Mouse (Mus musculus): Measurements from ENCODE around the gene Epor. TPM values are rescaled to one million over a fixed set of nuclear protein-coding genes. Genes with fewer than 3 reads are reported as not detected.

The Epor gene
- total RNA-seq, 2 experiments from 2014 or later, result 199 to 244 TPM

- ATAC-seq (replicated peaks; ENCODE audit: low FRiP score, poor library complexity, severe bottlenecking), result no peak
Measured at GRCm38 (mm10) chr9:21943046-21943445, 20.3 kb downstream of the Epor start.

DNA sequence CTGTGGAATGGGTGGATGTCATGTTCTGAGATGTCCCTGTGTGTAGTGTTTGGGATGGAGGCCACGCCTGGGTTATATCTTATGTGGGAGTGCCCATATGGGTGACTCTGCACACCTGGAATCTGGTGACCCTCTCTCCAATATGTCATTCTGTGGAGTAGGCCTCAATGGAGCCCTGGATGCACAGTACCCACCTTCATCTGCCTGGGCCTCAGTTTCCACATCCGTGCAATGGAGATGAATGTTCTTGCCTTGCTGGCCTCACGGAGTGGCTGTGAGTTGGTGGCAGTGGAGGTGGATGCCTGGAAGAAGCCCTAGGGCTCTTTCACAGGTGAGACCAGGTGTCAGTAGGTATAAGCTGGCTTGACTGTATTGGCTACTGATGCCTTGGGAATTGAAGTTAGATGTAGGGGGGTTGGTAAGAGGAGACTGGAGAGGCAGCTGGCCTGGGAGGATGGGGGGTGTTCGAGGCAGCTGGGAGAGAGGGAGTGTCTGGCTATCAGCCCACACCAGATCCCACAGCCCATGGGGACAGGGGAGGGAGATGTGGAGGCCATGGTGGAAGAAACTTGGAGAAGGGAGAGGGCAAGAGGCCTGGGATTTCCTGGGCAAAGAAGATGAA, 25.0 kb downstream of the Epor start:
- no peak for ATAC-seq (replicated peaks; ENCODE audit: low FRiP score, poor library complexity, severe bottlenecking)

DNA sequence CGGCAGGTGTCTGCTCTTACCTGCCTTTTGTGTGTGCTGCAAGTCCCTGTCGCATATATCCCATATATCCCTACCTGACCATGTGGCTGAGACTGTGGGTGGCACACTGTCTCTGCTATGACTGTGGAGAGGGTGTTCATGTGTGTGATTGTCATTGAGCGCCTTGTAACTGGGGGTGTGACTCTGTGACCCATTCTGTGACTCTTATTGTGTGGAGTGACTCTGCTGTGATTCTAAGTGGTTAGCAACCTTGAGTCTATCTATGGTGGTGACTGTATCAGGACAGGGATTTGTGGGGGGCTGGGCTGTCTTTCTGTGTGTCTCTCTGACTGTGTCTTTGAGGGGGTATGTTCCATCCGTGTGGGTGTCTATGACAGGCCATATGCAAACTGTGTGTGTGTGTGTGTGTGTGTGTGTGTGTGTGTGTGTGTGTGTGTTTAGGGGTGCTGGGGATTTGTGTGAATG, 25.6 kb downstream of the Epor start:
- ATAC-seq (replicated peaks; ENCODE audit: low FRiP score, poor library complexity, severe bottlenecking), result no peak

- ATAC-seq (replicated peaks; ENCODE audit: low FRiP score, poor library complexity, severe bottlenecking), result peak; percentile 66; the same call in 1 of the 2 replicates
Measured at GRCm38 (mm10) chr9:21936692-21937570, 26.4 kb downstream of the Epor start, which contains the start of gene Plppr2. TSS of gene Plppr2 (plus strand) at chr9:21937033.

DNA sequence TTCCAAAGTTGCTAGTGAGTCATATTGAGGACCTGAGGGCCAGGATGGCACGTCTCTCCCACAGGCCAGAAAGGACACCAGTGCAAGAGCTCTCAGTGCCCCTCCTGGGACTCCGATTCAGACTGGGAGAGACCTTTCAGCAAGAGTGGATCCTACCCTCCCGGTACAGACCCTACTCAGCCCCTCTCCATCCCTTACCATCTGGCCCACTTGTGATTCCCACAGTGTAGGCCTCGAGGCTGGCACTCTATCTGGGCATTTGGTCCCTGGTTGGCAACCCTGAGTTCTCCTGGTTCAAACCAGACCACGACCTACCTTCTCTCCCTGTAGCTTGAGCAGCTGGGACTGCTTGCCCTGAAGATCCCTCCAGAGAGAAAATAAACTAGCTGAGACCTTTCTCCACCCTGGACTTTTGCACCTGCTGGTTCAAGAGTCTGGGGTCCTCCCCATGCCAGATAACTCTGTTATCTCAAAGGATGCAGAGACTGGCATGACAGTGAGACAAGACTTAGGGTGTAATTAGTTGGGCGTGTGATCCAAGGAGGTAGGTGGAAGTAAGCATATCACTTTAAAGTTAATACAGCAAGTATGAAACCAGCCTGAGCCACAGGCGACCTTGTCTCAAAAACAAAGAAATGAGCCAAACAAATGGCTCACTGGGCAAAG, 27.7 kb downstream of the Epor start:
- no peak for ATAC-seq (replicated peaks; ENCODE audit: low FRiP score, poor library complexity, severe bottlenecking)

DNA sequence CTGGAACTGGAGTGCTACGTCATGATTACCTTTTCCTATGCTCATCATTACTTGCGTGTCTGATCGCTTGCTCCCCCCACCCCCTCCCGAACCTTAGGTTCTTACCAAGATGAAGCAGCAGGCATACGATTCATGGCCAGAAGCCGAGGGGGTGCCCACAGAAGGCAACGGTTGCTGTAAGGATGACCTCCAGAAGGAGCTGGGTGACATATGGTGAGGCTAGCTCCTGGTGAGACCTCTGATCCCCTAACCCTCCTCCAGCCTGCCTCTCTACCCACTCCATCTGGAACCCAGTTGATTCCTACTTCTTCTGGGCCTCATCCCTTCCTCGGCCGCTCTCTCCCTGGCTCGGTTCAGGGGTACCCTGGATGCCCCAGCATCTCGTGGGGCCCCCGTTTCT, 29.3 kb downstream of the Epor start:
- no peak for ATAC-seq (replicated peaks; ENCODE audit: low FRiP score, poor library complexity, severe bottlenecking)

DNA sequence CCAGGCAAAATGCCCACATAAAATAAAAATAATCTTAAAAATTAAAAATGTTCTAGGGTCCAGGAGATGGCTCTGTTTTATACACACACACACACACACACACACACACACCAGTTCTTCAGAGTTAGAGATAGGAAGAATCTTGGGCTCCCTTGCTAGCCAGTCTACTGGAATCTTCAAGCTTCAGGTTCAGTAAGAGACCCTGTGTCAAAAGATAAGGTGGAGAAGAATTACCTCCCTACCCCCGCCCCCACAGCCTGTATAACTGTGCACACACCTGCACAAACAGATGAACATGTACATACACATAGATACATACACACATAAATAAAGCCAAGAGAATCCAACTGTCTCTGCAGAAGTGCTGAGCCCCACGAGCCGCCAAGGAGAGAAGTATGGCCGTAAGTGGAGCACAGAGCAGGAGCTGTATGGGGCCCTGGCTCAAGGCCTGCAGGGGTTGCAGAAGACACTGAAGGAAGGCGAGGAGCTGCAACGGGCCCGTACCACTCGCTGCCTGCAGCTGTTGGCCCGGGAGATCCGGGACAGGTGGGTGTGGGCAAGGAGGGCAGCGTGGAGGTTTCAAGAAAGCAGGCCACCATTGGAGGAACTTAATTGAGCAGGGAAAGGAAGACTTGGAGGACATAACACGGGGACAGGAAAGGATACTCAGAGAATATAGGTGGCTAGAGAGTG, 30.7 kb downstream of the Epor start:
- ATAC-seq (replicated peaks; ENCODE audit: low FRiP score, poor library complexity, severe bottlenecking), result no peak

GRCm38 (mm10) chr9:21932006-21932405, 31.3 kb downstream of the Epor start:
- ATAC-seq (replicated peaks; ENCODE audit: low FRiP score, poor library complexity, severe bottlenecking), result no peak

GRCm38 (mm10) chr9:21929208-21929607, 34.1 kb downstream of the Epor start:
- no peak for ATAC-seq (replicated peaks; ENCODE audit: low FRiP score, poor library complexity, severe bottlenecking)

DNA sequence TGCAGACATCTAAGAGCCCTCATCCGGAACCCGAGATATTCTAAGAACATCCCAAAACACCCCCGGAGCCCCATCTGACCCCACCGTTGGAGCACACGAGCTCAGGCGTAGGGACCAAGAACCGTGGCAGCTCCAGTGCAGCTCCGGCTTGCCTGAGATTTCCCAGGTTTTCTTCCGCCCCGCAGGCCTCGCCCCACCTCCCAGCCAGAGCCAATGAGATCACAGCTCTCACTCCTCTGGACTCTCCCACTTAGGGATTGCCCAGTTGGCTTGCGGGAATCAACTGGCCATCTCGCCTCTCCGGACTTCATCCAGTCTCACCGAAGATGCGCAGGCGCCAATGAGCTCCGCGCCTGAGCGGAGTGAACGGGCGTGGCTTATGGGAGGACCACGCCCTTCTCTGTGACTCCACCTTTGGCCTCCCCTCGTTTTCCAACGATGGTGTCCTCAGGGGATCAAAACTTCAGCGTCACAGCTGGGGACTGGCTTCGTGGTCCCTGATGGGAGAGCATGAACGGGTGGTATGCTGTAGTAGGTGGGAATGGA, 36.0 kb downstream of the Epor start, which contains the start of the genes Ccdc159 and Tmem205:
Gene Ccdc159 (plus strand): TSS at position 264 of the 546 bp plus-strand sequence.
Gene Tmem205 (minus strand): TSS at position 349 of the 546 bp plus-strand sequence.
- ATAC-seq (replicated peaks; ENCODE audit: low FRiP score, poor library complexity, severe bottlenecking), result peak; percentile 65; the same call in 1 of the 2 replicates

GRCm38 (mm10) chr9:21926784-21927183, 36.5 kb downstream of the Epor start:
- ATAC-seq (replicated peaks; ENCODE audit: low FRiP score, poor library complexity, severe bottlenecking), result no peak

- no peak for ATAC-seq (replicated peaks; ENCODE audit: low FRiP score, poor library complexity, severe bottlenecking)
Measured at GRCm38 (mm10) chr9:21926155-21926554, 37.2 kb downstream of the Epor start.

DNA sequence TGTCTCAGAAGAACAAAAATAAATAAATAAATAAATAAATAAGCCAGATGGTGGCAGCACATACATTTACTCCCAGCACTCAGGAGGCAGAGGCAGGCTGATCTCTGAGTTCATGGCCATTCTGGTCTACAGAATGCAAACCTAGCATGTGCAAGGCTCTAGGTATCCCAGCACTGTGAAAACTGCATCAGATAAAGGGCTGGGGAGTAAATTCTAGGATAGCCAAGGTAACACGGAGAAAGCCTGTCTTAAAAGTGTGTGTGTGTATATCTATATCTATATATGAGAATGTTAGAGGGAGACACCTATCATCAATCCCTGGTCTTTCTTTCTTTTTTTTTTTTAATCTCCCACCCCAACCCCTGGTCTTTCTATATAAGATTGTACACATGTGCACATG, 37.8 kb downstream of the Epor start:
- ATAC-seq (replicated peaks; ENCODE audit: low FRiP score, poor library complexity, severe bottlenecking), result no peak

GRCm38 (mm10) chr9:21925034-21925433, 38.3 kb downstream of the Epor start:
- ATAC-seq (replicated peaks; ENCODE audit: low FRiP score, poor library complexity, severe bottlenecking), result no peak

DNA sequence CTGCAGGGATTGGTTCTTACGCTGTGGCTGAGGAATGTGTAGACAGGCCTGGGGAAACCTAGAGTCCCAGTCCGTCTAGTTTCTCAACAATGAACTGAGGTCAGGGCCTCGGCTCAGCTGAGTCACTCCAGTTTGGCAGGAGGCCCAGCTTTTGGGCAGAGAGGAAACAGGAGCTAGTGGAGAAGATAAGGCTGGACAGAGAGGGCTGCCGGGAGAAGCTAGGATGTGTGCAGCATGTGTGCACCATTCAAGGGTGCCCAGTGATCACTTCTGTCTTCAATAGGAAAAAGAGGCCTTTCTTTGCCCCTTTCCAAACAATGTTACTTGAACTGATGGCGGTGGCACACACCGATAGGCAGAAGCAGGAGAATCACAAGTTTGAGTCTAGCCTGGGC, 39.2 kb downstream of the Epor start:
- ATAC-seq (replicated peaks; ENCODE audit: low FRiP score, poor library complexity, severe bottlenecking), result peak; percentile 83

DNA sequence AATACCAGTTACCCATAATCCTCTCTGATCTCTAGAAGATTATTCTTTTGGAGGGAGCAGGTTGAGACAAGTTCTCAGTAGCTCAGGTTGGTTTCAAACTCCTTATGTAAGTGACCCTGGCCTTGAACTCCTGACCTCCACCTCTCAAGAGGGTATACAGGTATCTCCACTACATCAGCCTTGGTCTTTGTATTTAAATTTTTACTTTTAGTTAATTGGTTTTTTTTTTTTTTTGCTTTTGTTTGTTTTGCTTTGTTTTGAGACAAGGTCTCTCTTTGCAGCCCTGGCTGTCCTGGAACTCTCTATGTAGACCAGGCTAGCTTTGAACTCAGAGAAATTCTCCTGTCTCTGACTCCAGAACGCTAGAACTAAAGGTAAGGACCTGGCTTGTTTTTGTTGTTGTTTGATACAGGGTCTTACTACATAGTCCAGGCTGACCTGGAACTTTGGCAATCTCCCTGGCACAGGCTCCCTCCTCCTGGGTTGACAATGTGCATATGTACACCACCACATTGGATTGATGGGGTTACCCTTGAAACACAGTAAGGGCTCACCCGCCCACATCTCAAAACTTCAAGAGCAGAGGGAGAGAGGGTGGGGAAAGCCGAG, 39.7 kb downstream of the Epor start:
- peak; percentile 33; the same call in 1 of the 2 replicates for ATAC-seq (replicated peaks; ENCODE audit: low FRiP score, poor library complexity, severe bottlenecking)

DNA sequence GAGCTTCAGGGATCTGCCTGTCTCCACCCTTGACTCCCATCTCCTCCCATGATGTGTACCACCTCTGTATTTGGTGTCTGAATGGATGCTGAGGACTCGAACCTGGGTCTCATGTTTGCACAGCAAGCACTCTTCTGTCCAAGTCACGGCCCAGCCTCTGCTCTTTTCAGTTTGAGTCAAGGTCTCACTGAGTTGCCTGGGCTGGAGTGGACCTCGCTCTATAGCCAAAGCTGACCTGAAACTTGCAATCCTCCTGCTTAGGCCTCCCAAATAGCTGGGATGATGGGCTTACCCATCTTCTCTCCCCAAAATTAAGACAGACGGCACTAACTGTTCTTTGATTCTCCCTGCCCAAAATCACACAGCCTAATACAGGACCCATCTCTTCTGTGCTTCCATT, 40.3 kb downstream of the Epor start:
- no peak for ATAC-seq (replicated peaks; ENCODE audit: low FRiP score, poor library complexity, severe bottlenecking)

- no peak for ATAC-seq (replicated peaks; ENCODE audit: low FRiP score, poor library complexity, severe bottlenecking)
Measured at GRCm38 (mm10) chr9:21918692-21919384, 44.5 kb downstream of the Epor start.

Measured in erythroid progenitor cell, adult 5-6 weeks (primary cell).